ENCODE assay signal across 11 mouse cellular contexts in genomic region chr9:102763520-102763919, GRCm38 (mm10). TPM values are rescaled to one million over a fixed set of nuclear protein-coding genes. Genes with fewer than 3 reads are reported as not detected.
A peak's percentile ranks its signal among the peaks of the same experiment; 100 is the strongest.
DNase-seq lines count a peak whose midpoint lies in the region; ATAC-seq lines count a peak whose summit lies in the region.
"Had no signal": no experiment of that assay in that cellular context is flagged by ENCODE, and none has a peak within 500 bp of the region (broad histone marks: within the 10 kb centered on the region; RNA-seq: fewer than 3 reads in every experiment).

No protein-coding gene starts in this region.

- 85% methylated on average over 8 of the region's 8 CpGs for WGBS in forebrain, embryonic 14.5 days

- no peak overlapping the region for H3K4me3 ChIP-seq in forebrain, embryonic 14.5 days (ENCODE audit: low read depth, low read length)
- H3K4me3 ChIP-seq: lung, embryonic 15.5 days had no signal

- no peaks in the 10 kb centered on the region for H3K36me3 ChIP-seq in forebrain, embryonic 14.5 days (ENCODE audit: control insufficient read depth, insufficient read depth, low read length)
- H3K36me3 ChIP-seq: lung, embryonic 15.5 days had no signal

- no peaks in the 10 kb centered on the region for H3K27me3 ChIP-seq in forebrain, embryonic 14.5 days (replicated peaks; ENCODE audit: control insufficient read depth, insufficient read depth, low read length)
- H3K27me3 ChIP-seq: lung, embryonic 15.5 days had no signal

- H3K9ac ChIP-seq in forebrain, embryonic 14.5 days (ENCODE audit: low read length) = no peak overlapping the region
- H3K9ac ChIP-seq: forebrain, postnatal 0 days; lung, embryonic 15.5 days had no signal

- H3K4me2 ChIP-seq in forebrain, embryonic 14.5 days (ENCODE audit: low read length) = no peak overlapping the region
- H3K4me2 ChIP-seq: lung, embryonic 15.5 days had no signal

- no peaks in the 10 kb centered on the region for H3K4me1 ChIP-seq in forebrain, embryonic 14.5 days (ENCODE audit: control insufficient read depth, insufficient read depth, low read length)

- no peak overlapping the region for H3K27ac ChIP-seq in forebrain, embryonic 14.5 days (ENCODE audit: low read depth, low read length)
- H3K27ac ChIP-seq: lung, embryonic 15.5 days had no signal

- peak; percentile 18 to 38 for DNase-seq in heart, adult 9 months (ENCODE audit: low spot score in 2 of 2)
- DNase-seq in heart, postnatal 10 days = no peak
- peak; percentile 64 for DNase-seq in R1 (ENCODE audit: low read depth, low spot score)
- peak; percentile 44 to 63 for DNase-seq in kidney, adult 8-10 months
- no peak for DNase-seq in adrenal gland, postnatal 4 days (ENCODE audit: low spot score in 2 of 2)
- no peak for DNase-seq in forebrain, embryonic 14.5 days (ENCODE audit: low spot score)
- DNase-seq: cerebellum, adult 9-11 months; forebrain, postnatal 0 days had no signal

- peak; percentile 47; the same call in 1 of the 2 replicates for ATAC-seq in megakaryocyte, adult 5-6 weeks (ENCODE audit: poor library complexity, severe bottlenecking)
- no peak for ATAC-seq in forebrain, embryonic 14.5 days
- ATAC-seq in inflammation-experienced regulatory T-cells, adult 6 months = no peak
- ATAC-seq: forebrain, postnatal 0 days had no signal

- no peaks in the 10 kb centered on the region for H3K9me3 ChIP-seq in forebrain, embryonic 14.5 days (replicated peaks; ENCODE audit: control insufficient read depth, low read length)
- H3K9me3 ChIP-seq: lung, embryonic 15.5 days had no signal

- intact Hi-C loops in heart, postnatal 10 days (cut with DNase I) = no loop called here

RNA-seq across cellular contexts. Expression of gene Amotl2, which starts 47.0 kb away (rescaled TPM):
- 10 to 100 TPM; 79.2 to 90.2 TPM for total RNA-seq in heart, postnatal 10 days (2021)
- total RNA-seq in megakaryocyte, adult 5-6 weeks (2015) = 1.3 and 1.7 TPM in 2 replicates
- 1.1 and 2.8 TPM in 2 replicates for total RNA-seq in megakaryocyte, adult 5-6 weeks (2017)
- total RNA-seq in adrenal gland, postnatal 4 days (2021) = 10 to 100 TPM; 80.9 to 94.5 TPM
- polyA plus RNA-seq in forebrain, embryonic 14.5 days (2014; fragmentation: Nextera tagmentation; extraction: Ambion mirVana) = 30.4 and 44.0 TPM in 2 replicates
- polyA plus RNA-seq in inflammation-experienced regulatory T-cells, adult 6 months (2017; shearing (Covaris generic)) = under 1 TPM in 1 of 3 experiments, not detected in 2; 0.21 TPM

Comparison
In these comparisons a context has a peak if more than half of its experiments do, and no peak if none do; other contexts are left out.
1. DNase-seq: peak in heart, adult 9 months (2 of 2), R1 (single experiment) and kidney, adult 8-10 months (2 of 2); none in heart, postnatal 10 days (0 of 2), adrenal gland, postnatal 4 days (0 of 2) and forebrain, embryonic 14.5 days (single experiment).
2. RNA of gene Amotl2, which starts 47.0 kb away (total RNA-seq): 80.9 to 94.5 TPM in adrenal gland, postnatal 4 days and 79.2 to 90.2 TPM in heart, postnatal 10 days; 1.1 to 2.8 TPM in megakaryocyte, adult 5-6 weeks; every median in the first group is over 10 times any median in the second.